Comparison of ENCODE assay signal across 11 mouse cellular contexts in genomic region chr5:116589631-116590030, GRCm38 (mm10). TPM values are rescaled to one million over a fixed set of nuclear protein-coding genes. Genes with fewer than 3 reads are reported as not detected.
DNase-seq lines count a peak whose midpoint lies in the region; ATAC-seq and TF ChIP-seq lines count a peak whose summit lies in the region.
"Had no signal": no experiment of that assay in that cellular context is flagged by ENCODE, and none has a peak within 500 bp of the region (broad histone marks: within the 10 kb centered on the region; RNA-seq: fewer than 3 reads in every experiment).

No protein-coding gene starts in this region.

- WGBS in embryonic facial prominence, embryonic 12.5 days, result 75% methylated on average over 8 of the region's 8 CpGs
- WGBS in hindbrain, embryonic 13.5 days, result 40% methylated on average over 8 of the region's 8 CpGs
- 52% methylated on average over 8 of the region's 8 CpGs for WGBS in neural tube, embryonic 12.5 days
- WGBS in stomach, postnatal 0 days, result 71% methylated on average over 8 of the region's 8 CpGs

- peak overlapping the region; percentile 32; the same call in 1 of the 2 replicates for H3K4me3 ChIP-seq in embryonic facial prominence, embryonic 12.5 days
- peak overlapping the region; percentile 69 for H3K4me3 ChIP-seq in hindbrain, embryonic 13.5 days
- peak overlapping the region; percentile 64 for H3K4me3 ChIP-seq in neural tube, embryonic 12.5 days
- H3K4me3 ChIP-seq in stomach, postnatal 0 days (ENCODE audit: low read depth, low read length), result no peak overlapping the region

- H3K9me3 ChIP-seq in embryonic facial prominence, embryonic 12.5 days, result no peaks in the 10 kb centered on the region
- no peaks in the 10 kb centered on the region for H3K9me3 ChIP-seq in hindbrain, embryonic 13.5 days
- H3K9me3 ChIP-seq in neural tube, embryonic 12.5 days, result no peaks in the 10 kb centered on the region
- no peaks in the 10 kb centered on the region for H3K9me3 ChIP-seq in stomach, postnatal 0 days (ENCODE audit: control insufficient read depth, low read length)

- DNase-seq in cerebellum, adult 18-20 months, result peak; percentile 70 to 74
- no peak for DNase-seq in cerebellum, adult 11 months
- DNase-seq in kidney, postnatal 10 days, result no peak
- DNase-seq in stomach, postnatal 0 days (ENCODE audit: low spot score), result no peak
- DNase-seq: spleen, adult 18-20 months had no signal

- peaks cover 12% of the 10 kb centered on the region; the same call in 1 of the 2 replicates for H3K4me1 ChIP-seq in embryonic facial prominence, embryonic 12.5 days
- peaks cover 72% of the 10 kb centered on the region for H3K4me1 ChIP-seq in hindbrain, embryonic 13.5 days (replicated peaks)
- H3K4me1 ChIP-seq in neural tube, embryonic 12.5 days, result peaks cover 47% of the 10 kb centered on the region
- no peaks in the 10 kb centered on the region for H3K4me1 ChIP-seq in stomach, postnatal 0 days (replicated peaks; ENCODE audit: control insufficient read depth, insufficient read depth)

- peaks cover 46% of the 10 kb centered on the region for H3K27me3 ChIP-seq in embryonic facial prominence, embryonic 12.5 days
- no peaks in the 10 kb centered on the region for H3K27me3 ChIP-seq in hindbrain, embryonic 13.5 days
- H3K27me3 ChIP-seq in neural tube, embryonic 12.5 days (replicated peaks), result peaks cover 3% of the 10 kb centered on the region; the same call in 1 of the 2 replicates
- H3K27me3 ChIP-seq in stomach, postnatal 0 days (ENCODE audit: control insufficient read depth, insufficient read depth, low read length), result peaks cover 6% of the 10 kb centered on the region; the same call in 1 of the 2 replicates

- 0 out of 2 replicates have a peak overlapping the region, but pooled peaks have one; percentile 13 for H3K4me2 ChIP-seq in embryonic facial prominence, embryonic 12.5 days (replicated peaks)
- peak overlapping the region; percentile 85 for H3K4me2 ChIP-seq in hindbrain, embryonic 13.5 days
- peak overlapping the region; percentile 77 for H3K4me2 ChIP-seq in neural tube, embryonic 12.5 days (replicated peaks)
- no peak overlapping the region for H3K4me2 ChIP-seq in stomach, postnatal 0 days (replicated peaks; ENCODE audit: low read depth)

- no peaks in the 10 kb centered on the region for H3K36me3 ChIP-seq in embryonic facial prominence, embryonic 12.5 days
- no peaks in the 10 kb centered on the region for H3K36me3 ChIP-seq in hindbrain, embryonic 13.5 days
- no peaks in the 10 kb centered on the region for H3K36me3 ChIP-seq in neural tube, embryonic 12.5 days
- no peaks in the 10 kb centered on the region for H3K36me3 ChIP-seq in stomach, postnatal 0 days (ENCODE audit: control insufficient read depth, insufficient read depth, low read length)

- no peak for TF ChIP-seq CTCF in stomach, postnatal 0 days (IDR thresholded peaks at IDR 0.05; ENCODE audit: low read depth)

- no peak for TF ChIP-seq EP300 in stomach, postnatal 0 days (optimal IDR thresholded peaks at IDR 0.05)

- H3K27ac ChIP-seq in embryonic facial prominence, embryonic 12.5 days, result no peak overlapping the region
- peak overlapping the region; percentile 50 for H3K27ac ChIP-seq in hindbrain, embryonic 13.5 days
- H3K27ac ChIP-seq in neural tube, embryonic 12.5 days, result no peak overlapping the region
- H3K27ac ChIP-seq in stomach, postnatal 0 days (replicated peaks), result no peak overlapping the region
- H3K27ac ChIP-seq: kidney, postnatal 0 days; liver, embryonic 14.5 days had no signal

- ATAC-seq in embryonic facial prominence, embryonic 12.5 days (ENCODE audit: insufficient number of reproducible peaks, insufficient read depth, low FRiP score, low TSS enrichment), result no peak
- ATAC-seq in hindbrain, embryonic 13.5 days (ENCODE audit: low FRiP score), result no peak
- ATAC-seq in neural tube, embryonic 12.5 days (ENCODE audit: low FRiP score, low read depth), result no peak
- ATAC-seq in stomach, postnatal 0 days (ENCODE audit: low FRiP score, low TSS enrichment), result no peak
- ATAC-seq in monocyte, adult 5-6 weeks (replicated peaks; ENCODE audit: insufficient number of reproducible peaks, low FRiP score, low TSS enrichment, poor library complexity, severe bottlenecking), result no peak

- no peak overlapping the region for H3K9ac ChIP-seq in embryonic facial prominence, embryonic 12.5 days
- H3K9ac ChIP-seq in hindbrain, embryonic 13.5 days, result peak overlapping the region; percentile 84
- H3K9ac ChIP-seq in neural tube, embryonic 12.5 days, result peak overlapping the region; percentile 77
- no peak overlapping the region for H3K9ac ChIP-seq in stomach, postnatal 0 days (ENCODE audit: low read length)
- H3K9ac ChIP-seq: liver, embryonic 14.5 days had no signal

RNA-seq across cellular contexts. Expression of gene Srrm4, which starts 2.0 kb away (rescaled TPM):
- 2.4 and 3.2 TPM in 2 replicates for polyA plus RNA-seq in embryonic facial prominence, embryonic 12.5 days (2016; fragmentation: Nextera tagmentation; extraction: Ambion mirVana)
- 21.8 and 23.6 TPM in 2 replicates for polyA plus RNA-seq in hindbrain, embryonic 13.5 days (2015; fragmentation: Nextera tagmentation; extraction: Ambion mirVana)
- polyA plus RNA-seq in neural tube, embryonic 12.5 days (2016; fragmentation: Nextera tagmentation; extraction: Ambion mirVana), result 23.7 and 25.0 TPM in 2 replicates
- polyA plus RNA-seq in stomach, postnatal 0 days (2015; fragmentation: Nextera tagmentation; extraction: Ambion mirVana), result 0.45 and 0.48 TPM in 2 replicates
- total RNA-seq in monocyte, adult 5-6 weeks (2017), result not detected in 3 replicates

Comparison
In these comparisons a context has a peak if more than half of its experiments do, and no peak if none do; other contexts are left out.
1. DNase-seq: peak in cerebellum, adult 18-20 months (2 of 2); none in cerebellum, adult 11 months (single experiment), kidney, postnatal 10 days (single experiment) and stomach, postnatal 0 days (single experiment).
2. H3K9ac ChIP-seq: peak in hindbrain, embryonic 13.5 days (single experiment) and neural tube, embryonic 12.5 days (single experiment); none in embryonic facial prominence, embryonic 12.5 days (single experiment) and stomach, postnatal 0 days (single experiment).